Mouse (Mus musculus) intestine, embryonic 15.5 days (tissue): ENCODE results near the gene Gpr161. TPM values are rescaled to one million over a fixed set of nuclear protein-coding genes. Genes with fewer than 3 reads are reported as not detected.

Experiments
- ATAC-seq: fragments of 200-750 bp; cut with Nextera tagmentation; 2 replicates; pipeline ENCODE4 v1.8.0; 2017; ENCODE audit warnings: moderate TSS enrichment, moderate library complexity
- H3K27ac ChIP-seq: fragments of 300-500 bp; sonication (generic); 2 replicates; pipeline ENCODE4 v1.5.1; 2015; ENCODE audit warnings: mild to moderate bottlenecking, inconsistent platforms
- H3K27me3 ChIP-seq: fragments of 300-500 bp; sonication (generic); replicated peaks from 2 replicates; pipeline ENCODE4 v1.6.1; 2015; ENCODE audit warnings: inconsistent platforms
- H3K36me3 ChIP-seq: fragments of 300-500 bp; sonication (generic); 2 replicates; pipeline ENCODE4 v1.6.1; 2015; ENCODE audit warnings: inconsistent platforms
- H3K4me1 ChIP-seq: fragments of 300-500 bp; sonication (generic); replicated peaks from 2 replicates; pipeline ENCODE4 v1.6.1; 2015; ENCODE audit warnings: inconsistent platforms
- H3K4me2 ChIP-seq: fragments of 300-500 bp; sonication (generic); replicated peaks from 2 replicates; pipeline ENCODE4 v1.6.1; 2015; ENCODE audit warnings: mild to moderate bottlenecking, inconsistent platforms
- H3K4me3 ChIP-seq: fragments of 300-500 bp; sonication (generic); replicated peaks from 2 replicates; pipeline ENCODE4 v1.5.1; 2015; ENCODE audit warnings: inconsistent platforms
- H3K9ac ChIP-seq: fragments of 300-500 bp; sonication (generic); 2 replicates; pipeline ENCODE4 v1.6.1; 2015; ENCODE audit warnings: inconsistent platforms
- H3K9me3 ChIP-seq: fragments of 300-500 bp; sonication (generic); 2 replicates; pipeline ENCODE4 v1.6.1; 2016; ENCODE audit warnings: inconsistent platforms
- WGBS: fragments of 180-500 bp; shearing (Covaris S2); methylation state at CpG from one replicate; pipeline ENCODE4 v1.1.7; 2015; 5-methylcytosine and 5-hydroxymethylcytosine counted together
- polyA plus RNA-seq: library from polyadenylated mRNA; unstranded; fragments of >200 nt; fragmentation: Nextera tagmentation; extraction: Ambion mirVana; gene quantifications from 2 replicates; pipeline ENCODE4 v1.2.1, GENCODE M21; 2015

Gpr161 gene
- 0.92 TPM in 2 replicates for polyA plus RNA-seq

DNA sequence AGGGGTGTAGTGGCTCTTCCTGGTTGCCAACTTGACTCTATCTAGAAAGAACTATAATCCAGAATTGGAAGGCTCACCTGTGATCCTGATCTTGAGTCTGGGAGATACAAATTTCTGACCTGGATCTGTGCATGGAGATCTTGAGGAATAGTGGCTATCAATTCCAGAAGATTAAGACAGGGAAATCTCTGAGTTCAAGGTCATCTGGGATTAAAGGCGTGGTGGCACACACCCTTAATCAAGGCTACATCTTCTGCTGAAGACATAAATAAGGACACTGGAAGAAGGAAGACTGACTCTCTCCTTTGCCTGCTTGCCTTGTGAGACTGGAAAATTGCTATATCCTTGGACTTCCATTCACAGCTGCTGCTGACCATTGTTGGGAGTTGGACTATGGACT is at the start of gene Gpr161:
Gene Gpr161, plus strand, starts transcription at position 301 of the 400 bp plus-strand sequence.
- H3K27me3 ChIP-seq = no peaks in the 10 kb centered on the region
- H3K27ac ChIP-seq = no peak within 1 kb of the TSS
- no peaks in the 10 kb centered on the region for H3K9me3 ChIP-seq
- no peaks in the 10 kb centered on the region for H3K36me3 ChIP-seq
- ATAC-seq = no peak
- H3K9ac ChIP-seq = no peak within 1 kb of the TSS
- no peak within 1 kb of the TSS for H3K4me3 ChIP-seq
- H3K4me1 ChIP-seq = no peaks in the 10 kb centered on the region
- WGBS = 91% methylated on average over 1 of the region's 1 CpGs
- H3K4me2 ChIP-seq = no peak within 1 kb of the TSS

GRCm38 (mm10) chr1:165246587-165246986 is 49.0 kb upstream of the Gpr161 start:
- 65% methylated on average over 5 of the region's 5 CpGs for WGBS
- ATAC-seq = no peak
- Histone ChIP-seq H3K9me3 (no peaks in the 10 kb centered on the region), H3K27me3 (no peaks in the 10 kb centered on the region), H3K4me2 (no peak overlapping the region), H3K4me1 (0 out of 2 replicates have a peak, but pooled peaks cover 3% of the 10 kb centered on the region), H3K36me3 (no peaks in the 10 kb centered on the region), H3K27ac (no peak overlapping the region), H3K4me3 (no peak overlapping the region), H3K9ac (no peak overlapping the region)

DNA sequence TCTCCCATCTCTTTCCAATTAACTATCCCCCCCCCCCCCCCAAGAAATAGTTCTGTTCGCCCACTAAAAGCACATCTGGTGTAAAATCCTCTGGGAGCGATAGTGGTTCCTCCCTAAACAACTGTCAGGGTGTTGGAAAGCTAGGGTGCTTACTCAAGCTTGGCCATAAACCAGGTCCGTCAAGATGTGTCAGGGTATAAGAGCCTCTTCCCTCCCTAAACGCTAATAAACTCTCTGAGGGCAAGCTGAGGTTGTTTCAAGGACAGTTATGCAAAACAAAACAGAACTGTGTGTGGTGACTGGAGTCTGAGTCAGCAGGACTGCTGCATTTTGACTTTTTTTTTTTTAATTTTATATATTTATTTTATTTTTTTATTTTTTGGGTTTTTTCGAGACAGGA is 48.5 kb upstream of the Gpr161 start:
- H3K4me1 ChIP-seq = 0 out of 2 replicates have a peak, but pooled peaks cover 3% of the 10 kb centered on the region
- no peak overlapping the region for H3K27ac ChIP-seq
- no peak overlapping the region for H3K4me3 ChIP-seq
- H3K36me3 ChIP-seq = no peaks in the 10 kb centered on the region
- H3K27me3 ChIP-seq = no peaks in the 10 kb centered on the region
- H3K9ac ChIP-seq = no peak overlapping the region
- no peaks in the 10 kb centered on the region for H3K9me3 ChIP-seq
- 53% methylated on average over 5 of the region's 5 CpGs for WGBS
- peak; percentile 61 for ATAC-seq
- H3K4me2 ChIP-seq = no peak overlapping the region

DNA sequence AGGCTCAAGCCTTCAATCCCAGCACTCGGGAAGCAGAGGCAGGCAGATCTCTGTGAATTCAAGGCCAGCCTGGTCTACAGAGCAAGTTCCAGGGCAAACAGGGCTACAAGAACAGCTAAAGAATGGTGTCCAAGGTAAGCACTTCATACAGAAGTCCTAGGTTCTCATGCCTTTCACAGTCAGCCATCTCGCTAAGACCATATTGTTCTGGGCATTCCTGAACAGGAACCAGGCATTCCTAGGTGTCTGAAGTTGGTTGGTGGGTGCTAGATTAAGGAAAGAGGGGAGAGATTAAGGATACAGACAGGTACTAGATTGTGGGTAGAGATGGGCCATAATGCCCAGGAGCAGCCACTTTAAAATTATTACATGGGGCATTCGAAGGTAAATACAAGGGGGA is 47.8 kb upstream of the Gpr161 start:
- no peak for ATAC-seq
- no peaks in the 10 kb centered on the region for H3K9me3 ChIP-seq
- WGBS = 86% methylated on average over 3 of the region's 3 CpGs
- H3K4me2 ChIP-seq = no peak overlapping the region
- H3K36me3 ChIP-seq = no peaks in the 10 kb centered on the region
- H3K27ac ChIP-seq = no peak overlapping the region
- no peak overlapping the region for H3K4me3 ChIP-seq
- H3K4me1 ChIP-seq = 0 out of 2 replicates have a peak, but pooled peaks cover 3% of the 10 kb centered on the region
- no peak overlapping the region for H3K9ac ChIP-seq
- no peaks in the 10 kb centered on the region for H3K27me3 ChIP-seq

DNA sequence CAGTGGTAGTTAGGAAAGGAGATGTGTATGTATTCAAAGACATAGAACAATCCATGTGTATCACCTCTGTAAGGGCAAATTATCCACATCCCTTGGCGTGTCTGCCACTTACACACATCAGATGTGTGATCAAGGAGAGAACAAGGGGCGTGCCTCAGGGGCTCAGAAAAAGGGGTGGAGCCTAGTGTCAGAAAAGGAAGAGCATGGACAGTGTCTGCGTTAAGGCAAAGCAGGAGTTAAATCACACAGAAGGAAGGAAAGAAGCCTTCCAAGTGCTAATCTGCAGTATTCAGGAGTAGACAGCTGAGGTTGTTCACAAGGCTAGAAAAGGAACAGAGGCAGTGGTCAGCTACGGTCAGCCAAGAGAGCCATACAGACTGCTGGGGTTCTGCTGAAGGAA is 46.7 kb upstream of the Gpr161 start:
- Histone ChIP-seq H3K4me3 (no peak overlapping the region), H3K36me3 (no peaks in the 10 kb centered on the region), H3K9ac (no peak overlapping the region), H3K27ac (no peak overlapping the region), H3K27me3 (no peaks in the 10 kb centered on the region), H3K4me2 (no peak overlapping the region), H3K4me1 (0 out of 2 replicates have a peak, but pooled peaks cover 3% of the 10 kb centered on the region), H3K9me3 (no peaks in the 10 kb centered on the region)
- 49% methylated on average over 4 of the region's 4 CpGs for WGBS
- no peak for ATAC-seq

GRCm38 (mm10) chr1:165250546-165250945 is 45.0 kb upstream of the Gpr161 start:
- Histone ChIP-seq H3K27me3 (no peaks in the 10 kb centered on the region), H3K4me2 (no peak overlapping the region), H3K9me3 (no peaks in the 10 kb centered on the region), H3K4me3 (no peak overlapping the region), H3K4me1 (0 out of 2 replicates have a peak, but pooled peaks cover 3% of the 10 kb centered on the region), H3K36me3 (no peaks in the 10 kb centered on the region), H3K9ac (no peak overlapping the region), H3K27ac (no peak overlapping the region)
- WGBS = 86% methylated on average over 2 of the region's 2 CpGs
- no peak for ATAC-seq

GRCm38 (mm10) chr1:165252027-165252671 is 43.4 kb upstream of the Gpr161 start:
- H3K27ac ChIP-seq = no peak overlapping the region
- H3K9ac ChIP-seq = no peak overlapping the region
- WGBS = 46% methylated on average over 11 of the region's 11 CpGs
- H3K36me3 ChIP-seq = no peaks in the 10 kb centered on the region
- H3K4me3 ChIP-seq = no peak overlapping the region
- H3K4me1 ChIP-seq = no peaks in the 10 kb centered on the region
- no peak for ATAC-seq
- H3K4me2 ChIP-seq = no peak overlapping the region
- H3K9me3 ChIP-seq = no peaks in the 10 kb centered on the region
- H3K27me3 ChIP-seq = no peaks in the 10 kb centered on the region

DNA sequence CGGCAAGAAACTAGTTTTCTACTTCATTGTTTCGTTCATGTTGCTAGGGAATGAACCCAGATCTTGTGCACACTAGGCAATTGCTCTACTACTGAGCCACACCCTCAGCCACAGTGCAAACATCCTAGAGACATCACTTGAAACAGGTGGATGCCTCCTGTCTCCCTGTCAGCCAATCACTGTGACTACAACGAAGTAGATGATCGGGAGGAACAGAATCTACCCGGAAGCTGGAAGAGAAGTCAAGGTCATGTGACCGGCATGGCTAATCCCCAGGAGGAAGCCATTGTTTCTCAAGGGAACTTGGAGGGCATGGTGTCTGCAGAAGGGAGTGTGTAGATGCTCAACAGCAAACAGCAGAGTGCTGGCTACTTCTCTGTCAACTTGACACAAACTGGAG is 20.6 kb upstream of the Gpr161 start:
- no peak for ATAC-seq

GRCm38 (mm10) chr1:165280741-165281140 is 14.8 kb upstream of the Gpr161 start:
- H3K36me3 ChIP-seq = no peaks in the 10 kb centered on the region
- no peak overlapping the region for H3K9ac ChIP-seq
- ATAC-seq = no peak
- peak overlapping the region; percentile 71; the same call in 1 of the 2 replicates for H3K4me3 ChIP-seq
- H3K27me3 ChIP-seq = no peaks in the 10 kb centered on the region
- H3K4me1 ChIP-seq = peaks cover 7% of the 10 kb centered on the region; the same call in 1 of the 2 replicates
- H3K9me3 ChIP-seq = no peaks in the 10 kb centered on the region
- 38% methylated on average over 10 of the region's 10 CpGs for WGBS
- peak overlapping the region; percentile 93 for H3K4me2 ChIP-seq
- no peak overlapping the region; the same call in 1 of the 2 replicates for H3K27ac ChIP-seq

More for the DNA sequence above, 20.6 kb upstream of the Gpr161 start:
- Histone ChIP-seq H3K9ac (no peak overlapping the region), H3K4me3 (no peak overlapping the region), H3K27ac (no peak overlapping the region), H3K4me1 (no peaks in the 10 kb centered on the region), H3K36me3 (no peaks in the 10 kb centered on the region), H3K27me3 (no peaks in the 10 kb centered on the region), H3K9me3 (no peaks in the 10 kb centered on the region), H3K4me2 (no peak overlapping the region)
- 75% methylated on average over 6 of the region's 6 CpGs for WGBS

- Histone ChIP-seq H3K27ac (peak overlapping the region; percentile 83), H3K4me2 (peak overlapping the region; percentile 93), H3K27me3 (no peaks in the 10 kb centered on the region), H3K4me3 (peak overlapping the region; percentile 71), H3K36me3 (no peaks in the 10 kb centered on the region), H3K9me3 (no peaks in the 10 kb centered on the region), H3K9ac (peak overlapping the region; percentile 68), H3K4me1 (peaks cover 7% of the 10 kb centered on the region; the same call in 1 of the 2 replicates)
- under 1% methylated on average over 54 of the region's 71 CpGs for WGBS
- ATAC-seq = peak; percentile 92
Measured at GRCm38 (mm10) chr1:165281351-165282221, 14.0 kb upstream of the Gpr161 start.

- peak overlapping the region; percentile 83 for H3K27ac ChIP-seq
- no peaks in the 10 kb centered on the region for H3K27me3 ChIP-seq
- peak; percentile 49; the same call in 1 of the 2 replicates for ATAC-seq
- H3K36me3 ChIP-seq = no peaks in the 10 kb centered on the region
- H3K4me1 ChIP-seq = peaks cover 7% of the 10 kb centered on the region; the same call in 1 of the 2 replicates
- peak overlapping the region; percentile 68 for H3K9ac ChIP-seq
- H3K4me3 ChIP-seq = peak overlapping the region; percentile 71
- H3K4me2 ChIP-seq = peak overlapping the region; percentile 93
- 2% methylated on average over 35 of the region's 35 CpGs for WGBS
- no peaks in the 10 kb centered on the region for H3K9me3 ChIP-seq
Measured at GRCm38 (mm10) chr1:165282222-165282966, 13.2 kb upstream of the Gpr161 start.

GRCm38 (mm10) chr1:165282967-165283345 is 12.6 kb upstream of the Gpr161 start:
- no peak for ATAC-seq
- peaks cover 7% of the 10 kb centered on the region; the same call in 1 of the 2 replicates for H3K4me1 ChIP-seq
- H3K9me3 ChIP-seq = no peaks in the 10 kb centered on the region
- WGBS = 22% methylated on average over 7 of the region's 7 CpGs
- H3K4me2 ChIP-seq = peak overlapping the region; percentile 93
- no peaks in the 10 kb centered on the region for H3K27me3 ChIP-seq
- H3K27ac ChIP-seq = no peak overlapping the region
- no peaks in the 10 kb centered on the region for H3K36me3 ChIP-seq
- peak overlapping the region; percentile 71 for H3K4me3 ChIP-seq
- H3K9ac ChIP-seq = peak overlapping the region; percentile 68; the same call in 1 of the 2 replicates
